Mouse (Mus musculus) intestine, embryonic 16.5 days (tissue): ENCODE results near the gene Cxcr5. TPM values are rescaled to one million over a fixed set of nuclear protein-coding genes. Genes with fewer than 3 reads are reported as not detected.

Experiments used
- ATAC-seq: fragments of 200-750 bp; cut with Nextera tagmentation; 2 replicates; pipeline ENCODE4 v1.8.0; 2017; ENCODE audit warnings: moderate TSS enrichment, moderate library complexity
- H3K27ac ChIP-seq: fragments of 300-500 bp; sonication (generic); 2 replicates; pipeline ENCODE4 v1.5.1; 2014; ENCODE audit warnings: mild to moderate bottlenecking, low read length
- H3K27me3 ChIP-seq: fragments of 300-500 bp; sonication (generic); replicated peaks from 2 replicates; pipeline ENCODE4 v1.6.1; 2014; ENCODE audit warnings: low read length, control low read depth, mixed read lengths; ENCODE audit not compliant: control insufficient read depth, insufficient read depth
- H3K36me3 ChIP-seq: fragments of 300-500 bp; sonication (generic); 2 replicates; pipeline ENCODE4 v1.6.1; 2014; ENCODE audit warnings: low read length, control low read depth; ENCODE audit not compliant: control insufficient read depth, insufficient read depth
- H3K4me1 ChIP-seq: fragments of 300-500 bp; sonication (generic); 2 replicates; pipeline ENCODE4 v1.6.1; 2014; ENCODE audit warnings: low read length, control low read depth, mixed read lengths; ENCODE audit not compliant: control insufficient read depth, insufficient read depth
- H3K4me2 ChIP-seq: fragments of 300-500 bp; sonication (generic); 2 replicates; pipeline ENCODE4 v1.6.1; 2014; ENCODE audit warnings: low read depth, low read length, control low read depth
- H3K4me3 ChIP-seq: fragments of 300-500 bp; sonication (generic); 2 replicates; pipeline ENCODE4 v1.5.1; 2014; ENCODE audit warnings: mild to moderate bottlenecking, low read length
- H3K9ac ChIP-seq: fragments of 300-500 bp; sonication (generic); 2 replicates; pipeline ENCODE4 v1.6.1; 2014; ENCODE audit warnings: low read depth, low read length
- H3K9me3 ChIP-seq: fragments of 300-500 bp; sonication (generic); 2 replicates; pipeline ENCODE4 v1.6.1; 2016; ENCODE audit warnings: low read length, control low read depth; ENCODE audit not compliant: control insufficient read depth
- WGBS: fragments of 180-500 bp; shearing (Covaris S2); extraction: QIAGEN DNeasy Blood & Tissue Kit; methylation state at CpG from one replicate; pipeline ENCODE4 v1.1.7; 2014; 5-methylcytosine and 5-hydroxymethylcytosine counted together
- polyA plus RNA-seq: library from polyadenylated mRNA; unstranded; fragments of >200 nt; fragmentation: Nextera tagmentation; extraction: Ambion mirVana; gene quantifications from 2 replicates; pipeline ENCODE4 v1.2.1, GENCODE M21; 2015

Gene Cxcr5
- polyA plus RNA-seq, 1 experiment from 2014 or later: 1.1 TPM

DNA sequence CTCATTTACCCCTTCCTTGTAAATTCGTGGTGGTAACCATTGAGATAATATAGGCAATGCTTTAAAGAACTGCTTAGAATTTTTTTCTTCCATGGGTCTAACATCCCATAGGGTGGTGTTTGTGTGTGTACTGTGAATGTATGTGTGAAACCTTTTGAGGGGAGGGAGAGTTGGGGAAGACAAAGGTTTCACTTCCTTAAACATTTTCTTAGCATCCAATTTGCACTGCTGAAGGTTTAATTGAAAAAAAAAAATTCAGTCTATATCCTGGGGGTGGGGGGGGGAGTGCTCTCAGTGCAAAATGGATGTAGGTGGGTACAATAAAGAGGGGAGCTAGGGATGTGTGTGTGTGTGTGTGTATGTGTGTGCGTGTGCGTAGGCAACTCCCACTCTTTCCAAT is 79.6 kb downstream of the Cxcr5 start:
- peak overlapping the region; percentile 93 for H3K4me3 ChIP-seq
- H3K9ac ChIP-seq: peak overlapping the region; percentile 95
- ATAC-seq: no peak
- no peaks in the 10 kb centered on the region for H3K36me3 ChIP-seq
- peak overlapping the region; percentile 94 for H3K27ac ChIP-seq
- H3K9me3 ChIP-seq: no peaks in the 10 kb centered on the region
- H3K27me3 ChIP-seq: no peaks in the 10 kb centered on the region
- peaks cover 52% of the 10 kb centered on the region for H3K4me1 ChIP-seq
- H3K4me2 ChIP-seq: peak overlapping the region; percentile 74
- 9% methylated on average over 3 of the region's 3 CpGs for WGBS

DNA sequence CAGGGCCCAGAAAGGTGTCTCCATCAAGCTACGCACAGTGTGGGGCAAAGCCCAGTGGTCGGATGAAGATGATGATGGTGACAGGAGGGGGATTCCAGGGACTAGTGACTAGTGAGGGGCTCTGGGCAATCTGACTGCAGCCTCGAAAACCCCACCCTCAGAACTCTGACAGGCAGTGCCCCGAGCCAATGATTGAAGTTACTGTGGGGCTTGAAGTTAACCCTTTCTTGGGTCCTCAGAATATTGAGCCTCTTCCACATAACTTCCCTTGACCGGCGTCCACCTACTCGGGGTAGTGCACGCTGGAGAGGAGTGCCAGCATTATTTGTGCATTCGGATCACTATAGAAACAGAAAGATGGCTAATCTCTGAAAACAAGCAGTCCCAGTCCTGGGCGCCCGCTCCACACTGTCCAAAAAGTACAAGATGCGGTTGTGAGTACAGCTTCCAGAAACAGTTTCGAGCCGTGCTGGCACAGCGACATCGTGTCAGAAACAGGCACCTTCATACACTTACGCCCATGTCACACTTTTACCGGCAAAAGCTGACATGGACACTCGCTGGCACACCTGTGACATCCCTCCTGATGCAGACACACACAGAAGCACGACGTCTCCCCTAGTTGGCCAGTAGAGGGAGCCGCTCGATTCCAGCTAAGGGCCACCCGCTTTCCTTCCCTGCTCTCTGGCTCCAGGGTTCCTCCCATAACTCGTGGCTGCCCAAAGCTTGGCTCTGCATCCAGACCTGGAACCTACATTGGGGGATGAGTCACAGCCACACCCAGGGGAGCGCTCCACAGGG is 81.8 kb downstream of the Cxcr5 start:
- no peaks in the 10 kb centered on the region for H3K36me3 ChIP-seq
- H3K4me3 ChIP-seq: peak overlapping the region; percentile 77
- peak overlapping the region; percentile 83 for H3K4me2 ChIP-seq
- peak; percentile 47 for ATAC-seq
- WGBS: under 1% methylated on average over 26 of the region's 26 CpGs
- H3K9me3 ChIP-seq: no peaks in the 10 kb centered on the region
- H3K9ac ChIP-seq: peak overlapping the region; percentile 94
- no peaks in the 10 kb centered on the region for H3K27me3 ChIP-seq
- peak overlapping the region; percentile 98 for H3K27ac ChIP-seq
- H3K4me1 ChIP-seq: peaks cover 29% of the 10 kb centered on the region

- Histone ChIP-seq H3K4me3 (peak overlapping the region; percentile 77), H3K9me3 (no peaks in the 10 kb centered on the region), H3K36me3 (no peaks in the 10 kb centered on the region), H3K27me3 (no peaks in the 10 kb centered on the region), H3K4me2 (peak overlapping the region; percentile 83), H3K27ac (peak overlapping the region; percentile 98), H3K4me1 (peaks cover 22% of the 10 kb centered on the region), H3K9ac (peak overlapping the region; percentile 94)
- ATAC-seq: peak; percentile 50
- WGBS: under 1% methylated on average over 29 of the region's 29 CpGs
These were observed 82.6 kb downstream of the Cxcr5 start for GRCm38 (mm10) chr9:44478959-44479605.

DNA sequence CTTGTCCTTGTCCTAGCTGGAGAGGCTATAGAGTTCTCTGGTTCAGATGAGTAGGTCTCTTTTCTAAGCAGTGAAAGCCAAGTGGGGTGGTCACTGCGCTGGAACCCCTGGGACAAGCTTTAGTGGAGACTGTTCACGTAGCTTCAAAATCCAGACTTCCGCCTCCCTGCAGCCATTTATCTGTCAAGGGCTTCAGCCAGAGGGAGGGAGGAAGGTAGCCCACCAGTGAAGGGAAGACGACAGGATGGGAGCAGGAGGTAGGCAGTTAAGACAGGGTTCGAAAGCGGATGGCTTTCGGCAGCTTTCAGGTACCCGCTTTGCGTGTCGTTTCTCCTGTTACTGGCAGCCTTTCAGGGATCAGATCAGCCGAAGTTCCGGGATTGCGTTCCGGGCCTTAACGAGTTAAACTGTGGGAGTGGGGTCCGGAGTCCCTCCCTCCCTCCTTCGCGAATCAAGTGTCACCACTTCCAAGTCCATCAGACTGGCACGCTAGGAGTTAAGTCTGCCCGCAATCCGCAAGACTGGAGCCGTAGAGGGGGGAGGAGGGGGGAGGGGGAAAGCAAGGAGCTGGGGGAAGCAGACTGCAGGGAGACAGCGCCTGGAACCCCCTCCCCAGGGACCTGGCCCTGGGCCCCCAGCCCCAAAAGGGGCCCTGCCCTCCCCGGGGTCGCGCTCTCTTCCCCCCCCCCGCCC is 83.3 kb downstream of the Cxcr5 start:
- Histone ChIP-seq H3K36me3 (no peaks in the 10 kb centered on the region), H3K9ac (peak overlapping the region; percentile 94), H3K9me3 (no peaks in the 10 kb centered on the region), H3K4me1 (peaks cover 19% of the 10 kb centered on the region), H3K4me2 (peak overlapping the region; percentile 83), H3K27ac (peak overlapping the region; percentile 98), H3K4me3 (peak overlapping the region; percentile 77), H3K27me3 (no peaks in the 10 kb centered on the region)
- WGBS: under 1% methylated on average over 24 of the region's 27 CpGs
- ATAC-seq: peak; percentile 53

DNA sequence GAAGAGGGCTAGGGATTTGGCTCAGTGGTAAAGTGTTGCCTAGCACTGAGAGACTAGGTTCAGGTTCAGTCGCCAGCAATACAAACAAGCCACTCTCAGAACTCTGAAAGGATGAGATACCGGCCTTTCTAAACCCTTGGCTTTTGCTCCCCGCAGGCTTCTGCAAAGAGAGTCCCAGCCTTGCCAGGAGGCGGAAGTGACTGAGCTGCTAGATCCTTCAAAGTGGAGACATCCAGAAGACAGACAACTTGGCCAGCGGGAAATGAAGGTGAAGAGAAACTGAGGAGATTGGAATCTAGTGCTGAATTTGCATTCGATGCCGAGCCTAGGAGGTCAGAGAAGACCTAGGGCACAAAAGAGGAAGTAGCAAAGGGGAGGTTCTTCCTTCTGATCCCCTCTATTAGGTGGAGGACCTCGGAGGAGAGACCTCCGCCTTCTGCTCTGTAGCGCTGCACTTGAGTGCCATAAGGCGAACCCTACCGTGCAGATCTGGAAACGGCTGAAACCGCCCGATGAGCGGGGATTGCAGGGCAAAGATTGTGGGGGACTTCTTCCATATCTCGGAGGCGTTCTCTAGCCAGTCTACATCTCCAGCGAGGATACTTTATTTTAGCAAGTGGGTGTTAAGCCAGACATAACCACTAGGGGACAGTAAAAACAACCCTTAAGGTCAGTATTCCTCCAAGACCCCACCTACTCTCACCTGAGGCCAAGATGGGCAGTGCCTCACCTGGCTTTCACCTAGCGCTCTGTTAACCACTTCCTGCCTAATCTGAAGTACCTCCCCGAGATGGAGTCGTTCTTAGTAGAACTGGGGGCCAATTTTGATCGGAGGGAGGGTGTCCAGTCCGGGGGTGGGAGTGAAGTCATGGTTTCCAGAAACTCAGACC is 84.1 kb downstream of the Cxcr5 start:
- WGBS: 6% methylated on average over 24 of the region's 24 CpGs
- Histone ChIP-seq H3K4me3 (peak overlapping the region; percentile 77), H3K9me3 (no peaks in the 10 kb centered on the region), H3K4me1 (peaks cover 19% of the 10 kb centered on the region), H3K27ac (peak overlapping the region; percentile 98), H3K36me3 (no peaks in the 10 kb centered on the region), H3K27me3 (no peaks in the 10 kb centered on the region), H3K9ac (peak overlapping the region; percentile 94), H3K4me2 (peak overlapping the region; percentile 83)
- ATAC-seq: peak; percentile 37

GRCm38 (mm10) chr9:44475936-44476335 is 85.7 kb downstream of the Cxcr5 start:
- no peaks in the 10 kb centered on the region for H3K9me3 ChIP-seq
- H3K27me3 ChIP-seq: no peaks in the 10 kb centered on the region
- peaks cover 15% of the 10 kb centered on the region for H3K4me1 ChIP-seq
- no peak overlapping the region for H3K4me3 ChIP-seq
- H3K27ac ChIP-seq: no peak overlapping the region
- H3K9ac ChIP-seq: no peak overlapping the region
- H3K4me2 ChIP-seq: no peak overlapping the region
- no peak for ATAC-seq
- no peaks in the 10 kb centered on the region for H3K36me3 ChIP-seq
- 95% methylated on average over 3 of the region's 3 CpGs for WGBS

GRCm38 (mm10) chr9:44474327-44474726 is 87.3 kb downstream of the Cxcr5 start:
- no peak overlapping the region for H3K27ac ChIP-seq
- no peak overlapping the region for H3K4me3 ChIP-seq
- whole genome bisulfite sequencing: 26% methylated on average over 1 of the region's 1 CpGs
- no peaks in the 10 kb centered on the region for H3K9me3 ChIP-seq
- no peak for ATAC-seq
- no peaks in the 10 kb centered on the region for H3K36me3 ChIP-seq
- peaks cover 10% of the 10 kb centered on the region for H3K4me1 ChIP-seq
- no peak overlapping the region for H3K4me2 ChIP-seq
- no peak overlapping the region for H3K9ac ChIP-seq
- no peaks in the 10 kb centered on the region for H3K27me3 ChIP-seq

DNA sequence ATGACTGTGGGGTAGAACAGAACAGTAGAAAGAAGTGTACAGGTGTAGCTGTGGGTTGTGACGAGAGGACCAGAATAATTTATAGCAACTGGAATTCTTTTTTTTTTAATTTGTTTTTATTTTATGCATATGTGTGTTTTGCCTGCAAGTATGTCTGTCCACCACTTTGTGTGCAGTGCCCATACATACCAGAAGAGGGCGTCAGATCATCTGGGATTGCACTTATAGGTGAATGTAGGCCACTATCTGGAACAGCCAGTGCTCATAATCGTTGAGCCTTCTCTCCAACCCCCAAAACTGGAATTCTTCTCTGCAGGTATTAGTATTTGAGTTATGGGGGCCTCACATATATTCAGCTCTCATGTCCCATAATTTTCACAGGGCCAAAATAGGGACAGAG is 88.5 kb downstream of the Cxcr5 start:
- H3K27me3 ChIP-seq: no peaks in the 10 kb centered on the region
- WGBS: 66% methylated on average over 3 of the region's 3 CpGs
- no peaks in the 10 kb centered on the region for H3K9me3 ChIP-seq
- H3K4me2 ChIP-seq: no peak overlapping the region
- ATAC-seq: no peak
- no peak overlapping the region for H3K27ac ChIP-seq
- H3K4me1 ChIP-seq: peaks cover 10% of the 10 kb centered on the region
- no peak overlapping the region for H3K4me3 ChIP-seq
- no peak overlapping the region for H3K9ac ChIP-seq
- H3K36me3 ChIP-seq: no peaks in the 10 kb centered on the region
